25 mouse cellular contexts compared by ENCODE assay signal in the genomic region with DNA sequence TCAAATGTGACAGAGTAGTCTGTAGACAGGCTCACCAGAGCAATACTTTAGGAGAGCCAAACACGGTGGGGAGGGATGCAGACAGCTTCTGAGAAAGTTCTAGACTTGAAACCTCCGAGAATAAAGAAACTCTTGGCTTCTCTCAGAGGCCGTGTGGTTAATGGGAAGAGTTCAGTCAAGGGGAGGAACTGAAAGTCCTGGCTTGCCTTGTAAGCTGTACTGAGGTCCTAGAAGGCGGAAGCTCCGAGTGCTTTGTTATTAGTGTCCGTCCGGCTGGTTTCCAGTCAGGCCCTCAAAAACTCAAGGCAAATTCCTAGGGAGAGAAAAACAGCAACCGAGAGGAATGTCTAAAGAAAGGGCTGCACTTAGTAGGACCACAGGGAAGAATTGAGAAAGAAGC. TPM values are rescaled to one million over a fixed set of nuclear protein-coding genes. Genes with fewer than 3 reads are reported as not detected.
DNase-seq lines count a peak whose midpoint lies in the region; ATAC-seq and TF ChIP-seq lines count a peak whose summit lies in the region.
"Had no signal": no experiment of that assay in that cellular context is flagged by ENCODE, and none has a peak within 500 bp of the region (broad histone marks: within the 10 kb centered on the region; RNA-seq: fewer than 3 reads in every experiment).

No protein-coding gene starts in this region.

- H3K79me2 ChIP-seq in liver, adult 2 months (ENCODE audit: control insufficient read depth, insufficient read depth, low read length), result no peaks in the 10 kb centered on the region

- DNase-seq in liver, adult 2 months (ENCODE audit: extremely low read depth, low read depth, low spot score), result peak; percentile 33
- no peak for DNase-seq in liver
- peak; percentile 62 for DNase-seq in A20 (ENCODE audit: low read depth, low spot score)
- DNase-seq in brain, adult 2 months (ENCODE audit: low read depth, low spot score), result peak; percentile 34
- DNase-seq in natural killer cell, adult 2 months (ENCODE audit: low spot score in 2 of 2), result no peak
- DNase-seq: adrenal gland, adult 8-10 months; B cell, adult 2 months; cerebellum, adult 9-10 months; heart, postnatal 14 days; kidney, adult 18-20 months; lung, adult 2 months; right cerebral cortex, adult 18-20 months; thymus, postnatal 25 days had no signal

- H3K4me3 ChIP-seq in liver, adult 2 months (ENCODE audit: insufficient read depth, low read depth, low read length), result no peak overlapping the region
- no peak overlapping the region for H3K4me3 ChIP-seq in hindbrain, embryonic 16.5 days (ENCODE audit: low read length)
- H3K4me3 ChIP-seq: embryonic facial prominence, embryonic 15.5 days; heart, embryonic 13.5 days; hindbrain, embryonic 13.5 days; limb, embryonic 10.5 days; midbrain, embryonic 13.5 days; neural tube, embryonic 13.5 days had no signal

- TF ChIP-seq POLR2A in liver, adult 2 months (IDR thresholded peaks at IDR 0.05; ENCODE audit: extremely low read depth, insufficient read depth, low read length), result no peak

- no peaks in the 10 kb centered on the region for H3K27me3 ChIP-seq in liver, adult 2 months (ENCODE audit: control insufficient read depth, insufficient read depth, low read length)
- no peaks in the 10 kb centered on the region for H3K27me3 ChIP-seq in hindbrain, embryonic 16.5 days (replicated peaks; ENCODE audit: control insufficient read depth, insufficient read depth, low read length)
- H3K27me3 ChIP-seq: embryonic facial prominence, embryonic 15.5 days; heart, embryonic 13.5 days; hindbrain, embryonic 13.5 days; midbrain, embryonic 13.5 days; neural tube, embryonic 13.5 days had no signal

- ATAC-seq in megakaryocyte progenitor cell, adult 5-6 weeks (replicated peaks; ENCODE audit: poor library complexity), result peak; percentile 51
- no peak for ATAC-seq in hindbrain, embryonic 16.5 days
- ATAC-seq: forebrain, embryonic 14.5 days; inflammation-experienced regulatory T-cells, adult 6 months; midbrain, embryonic 13.5 days had no signal

- no peak for TF ChIP-seq CTCF in liver, adult 2 months (IDR thresholded peaks at IDR 0.05; ENCODE audit: low read depth, low read length)

- H3K4me1 ChIP-seq in liver, adult 2 months (ENCODE audit: control insufficient read depth, insufficient read depth, low read length), result peaks cover 2% of the 10 kb centered on the region
- no peaks in the 10 kb centered on the region for H3K4me1 ChIP-seq in hindbrain, embryonic 16.5 days (ENCODE audit: control insufficient read depth, insufficient read depth, low read depth, low read length)
- H3K4me1 ChIP-seq: embryonic facial prominence, embryonic 15.5 days; hindbrain, embryonic 13.5 days; midbrain, embryonic 13.5 days; neural tube, embryonic 13.5 days had no signal

- H3K36me3 ChIP-seq in liver, adult 2 months (ENCODE audit: control insufficient read depth, insufficient read depth, low read length), result no peaks in the 10 kb centered on the region
- H3K36me3 ChIP-seq in hindbrain, embryonic 16.5 days (ENCODE audit: control insufficient read depth, insufficient read depth, low read length), result no peaks in the 10 kb centered on the region
- H3K36me3 ChIP-seq: embryonic facial prominence, embryonic 15.5 days; heart, embryonic 13.5 days; hindbrain, embryonic 13.5 days; limb, embryonic 10.5 days; midbrain, embryonic 13.5 days; neural tube, embryonic 13.5 days had no signal

- H3K9ac ChIP-seq in liver, adult 2 months (ENCODE audit: low read depth, low read length), result no peak overlapping the region
- H3K9ac ChIP-seq in hindbrain, embryonic 16.5 days (ENCODE audit: low read depth, low read length), result no peak overlapping the region
- H3K9ac ChIP-seq: embryonic facial prominence, embryonic 15.5 days; heart, embryonic 13.5 days; hindbrain, embryonic 13.5 days; midbrain, embryonic 13.5 days; neural tube, embryonic 13.5 days had no signal

- WGBS in liver, adult 2 months, result 86% methylated on average over 8 of the region's 8 CpGs
- WGBS in hindbrain, embryonic 16.5 days, result 80% methylated on average over 8 of the region's 8 CpGs

- H3K4me2 ChIP-seq in hindbrain, embryonic 16.5 days (ENCODE audit: low read length), result no peak overlapping the region
- H3K4me2 ChIP-seq: embryonic facial prominence, embryonic 15.5 days; heart, embryonic 13.5 days; hindbrain, embryonic 13.5 days; liver, embryonic 11.5 days; midbrain, embryonic 13.5 days; neural tube, embryonic 13.5 days had no signal

- H3K27ac ChIP-seq in liver, adult 2 months (replicated peaks; ENCODE audit: insufficient read depth, low read depth, low read length), result no peak overlapping the region
- H3K27ac ChIP-seq in hindbrain, embryonic 16.5 days (ENCODE audit: low read depth, low read length), result no peak overlapping the region
- H3K27ac ChIP-seq: embryonic facial prominence, embryonic 15.5 days; heart, embryonic 13.5 days; hindbrain, embryonic 13.5 days; limb, embryonic 10.5 days; midbrain, embryonic 13.5 days; neural tube, embryonic 13.5 days had no signal

- no peaks in the 10 kb centered on the region for H3K9me3 ChIP-seq in hindbrain, embryonic 16.5 days (ENCODE audit: control insufficient read depth, low read length)
- H3K9me3 ChIP-seq: embryonic facial prominence, embryonic 15.5 days; heart, embryonic 13.5 days; hindbrain, embryonic 13.5 days; limb, embryonic 10.5 days; midbrain, embryonic 13.5 days; neural tube, embryonic 13.5 days had no signal

RNA-seq across cellular contexts. Expression of a gene that starts 10.3 kb away (rescaled TPM):
- total RNA-seq in liver, adult 2 months (2014; rRNA removed), result 24.3 and 26.7 TPM in 2 replicates
- 12.9 and 15.8 TPM in 2 replicates for polyA plus RNA-seq in liver, adult 2 months (2012; rRNA removed)
- 18.5 and 20.0 TPM in 2 replicates for total RNA-seq in megakaryocyte progenitor cell, adult 5-6 weeks (2015)
- 11.0 and 14.9 TPM in 2 replicates for total RNA-seq in megakaryocyte progenitor cell, adult 5-6 weeks (2017)
- polyA plus RNA-seq in hindbrain, embryonic 16.5 days (2015; fragmentation: Nextera tagmentation; extraction: Ambion mirVana), result 176 and 178 TPM in 2 replicates
- total RNA-seq: MEL had no signal

Comparison
In these comparisons a context has a peak if more than half of its experiments do, and no peak if none do; other contexts are left out.
1. DNase-seq: peak in liver, adult 2 months (single experiment), A20 (single experiment) and brain, adult 2 months (single experiment); none in liver (single experiment) and natural killer cell, adult 2 months (0 of 2).